Mouse (Mus musculus) embryonic facial prominence, embryonic 12.5 days (tissue): Measurements from ENCODE around the gene Hdac4. TPM values are rescaled to one million over a fixed set of nuclear protein-coding genes. Genes with fewer than 3 reads are reported as not detected.

Experiments
- ATAC-seq: fragments of 200-750 bp; cut with Nextera tagmentation; 2 replicates; pipeline ENCODE4 v1.8.0; 2017; ENCODE audit not compliant: insufficient number of reproducible peaks, insufficient read depth, low FRiP score, low TSS enrichment
- H3K27ac ChIP-seq: fragments of 300-500 bp; sonication (generic); 2 replicates; pipeline ENCODE4 v1.5.1; 2016; ENCODE audit warnings: mild to moderate bottlenecking
- H3K27me3 ChIP-seq: fragments of 300-500 bp; sonication (generic); 2 replicates; pipeline ENCODE4 v1.6.1; 2016; ENCODE audit warnings: mild to moderate bottlenecking, moderate library complexity
- H3K36me3 ChIP-seq: fragments of 300-500 bp; sonication (generic); 2 replicates; pipeline ENCODE4 v1.6.1; 2016; ENCODE audit warnings: mild to moderate bottlenecking
- H3K4me1 ChIP-seq: fragments of 300-500 bp; sonication (generic); 2 replicates; pipeline ENCODE4 v1.6.1; 2016
- H3K4me2 ChIP-seq: fragments of 300-500 bp; sonication (generic); replicated peaks from 2 replicates; pipeline ENCODE4 v1.6.1; 2016; ENCODE audit warnings: mild to moderate bottlenecking, moderate library complexity
- H3K4me3 ChIP-seq: fragments of 300-500 bp; sonication (generic); 2 replicates; pipeline ENCODE4 v1.5.1; 2016; ENCODE audit warnings: mild to moderate bottlenecking
- H3K9ac ChIP-seq: fragments of 300-500 bp; sonication (generic); 2 replicates; pipeline ENCODE4 v1.6.1; 2016; ENCODE audit warnings: mild to moderate bottlenecking, moderate library complexity
- H3K9me3 ChIP-seq: fragments of 300-500 bp; sonication (generic); 2 replicates; pipeline ENCODE4 v1.6.1; 2016; ENCODE audit warnings: mild to moderate bottlenecking, moderate library complexity
- WGBS: fragments of 180-500 bp; shearing (Covaris S2); methylation state at CpG from one replicate; pipeline ENCODE4 v1.1.7; 2016; 5-methylcytosine and 5-hydroxymethylcytosine counted together
- polyA plus RNA-seq: library from polyadenylated mRNA; unstranded; fragments of >200 nt; fragmentation: Nextera tagmentation; extraction: Ambion mirVana; gene quantifications from 2 replicates; pipeline ENCODE4 v1.2.1, GENCODE M21; 2016

The Hdac4 gene
- polyA plus RNA-seq, 1 experiment from 2014 or later = 24.2 TPM

GRCm38 (mm10) chr1:92004906-92005616 is 190.4 kb downstream of the Hdac4 start:
- Histone ChIP-seq H3K27ac (no peak overlapping the region), H3K4me1 (peaks cover 8% of the 10 kb centered on the region; the same call in 1 of the 2 replicates), H3K36me3 (peaks cover 17% of the 10 kb centered on the region), H3K9ac (no peak overlapping the region), H3K4me2 (no peak overlapping the region), H3K27me3 (no peaks in the 10 kb centered on the region), H3K4me3 (no peak overlapping the region), H3K9me3 (no peaks in the 10 kb centered on the region)
- 68% methylated on average over 8 of the region's 8 CpGs for WGBS
- no peak for ATAC-seq

GRCm38 (mm10) chr1:92004122-92004521 is 191.4 kb downstream of the Hdac4 start:
- Histone ChIP-seq H3K4me2 (no peak overlapping the region), H3K27me3 (no peaks in the 10 kb centered on the region), H3K36me3 (peaks cover 21% of the 10 kb centered on the region), H3K9me3 (no peaks in the 10 kb centered on the region), H3K9ac (no peak overlapping the region), H3K4me3 (no peak overlapping the region), H3K27ac (no peak overlapping the region), H3K4me1 (peaks cover 8% of the 10 kb centered on the region; the same call in 1 of the 2 replicates)
- ATAC-seq = no peak
- 72% methylated on average over 1 of the region's 1 CpGs for WGBS

DNA sequence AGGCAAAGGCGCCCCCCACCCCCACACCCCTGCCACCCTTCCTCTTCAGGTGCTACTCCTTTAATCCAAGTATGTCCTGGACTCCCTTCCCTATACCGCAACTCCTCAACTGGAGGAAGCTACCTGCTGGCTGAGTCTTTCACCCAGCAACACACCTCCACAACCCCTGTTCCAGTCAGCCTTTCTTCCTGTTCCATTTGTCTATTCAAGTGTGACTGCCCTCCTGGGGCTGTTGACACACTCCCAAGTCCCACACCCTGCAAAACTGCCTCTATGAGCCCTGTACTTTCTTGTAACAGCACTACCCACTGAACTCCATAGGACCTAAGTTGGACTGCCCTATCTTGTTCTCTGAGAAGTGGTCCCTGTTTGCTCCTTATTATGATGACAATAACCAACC is 195.3 kb downstream of the Hdac4 start:
- ATAC-seq = no peak
- no peaks in the 10 kb centered on the region for H3K27me3 ChIP-seq
- 97% methylated on average over 2 of the region's 2 CpGs for WGBS

DNA sequence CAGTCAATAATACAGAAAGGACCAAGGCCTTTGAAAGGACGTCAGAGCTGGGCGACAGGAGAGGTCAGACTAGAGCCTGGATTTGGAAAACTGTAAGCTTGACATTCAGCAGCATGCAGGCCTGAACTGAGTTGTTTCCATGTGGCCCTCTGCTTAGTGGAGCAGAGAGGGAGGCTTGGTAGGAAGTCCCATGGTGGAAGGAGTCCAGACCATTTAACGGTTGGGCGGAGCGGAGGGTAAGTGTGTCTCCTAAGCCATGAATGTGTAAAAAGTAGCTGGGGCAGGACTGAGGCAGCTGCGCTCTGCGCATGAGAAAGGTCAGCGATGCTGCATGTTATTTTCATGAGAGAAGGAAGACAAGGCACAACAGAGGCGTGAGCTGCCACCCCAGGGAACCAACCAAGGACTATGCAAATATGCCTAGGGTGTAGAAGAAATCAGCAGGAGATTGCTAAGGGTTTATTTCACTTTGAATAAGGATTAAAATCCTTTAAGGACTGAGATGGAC is 201.8 kb downstream of the Hdac4 start:
- 82% methylated on average over 9 of the region's 9 CpGs for WGBS
- no peak for ATAC-seq
- no peak overlapping the region for H3K9ac ChIP-seq
- H3K27me3 ChIP-seq = no peaks in the 10 kb centered on the region
- H3K4me3 ChIP-seq = no peak overlapping the region
- no peak overlapping the region for H3K4me2 ChIP-seq
- H3K4me1 ChIP-seq = no peaks in the 10 kb centered on the region
- H3K36me3 ChIP-seq = peaks cover 57% of the 10 kb centered on the region
- no peaks in the 10 kb centered on the region for H3K9me3 ChIP-seq
- H3K27ac ChIP-seq = no peak overlapping the region

More for the DNA sequence above, 195.3 kb downstream of the Hdac4 start:
- Histone ChIP-seq H3K4me1 (0 out of 2 replicates have a peak, but pooled peaks cover 4% of the 10 kb centered on the region), H3K36me3 (peaks cover 35% of the 10 kb centered on the region), H3K9me3 (no peaks in the 10 kb centered on the region), H3K4me2 (no peak overlapping the region), H3K4me3 (no peak overlapping the region), H3K27ac (no peak overlapping the region), H3K9ac (no peak overlapping the region)

- no peak overlapping the region for H3K9ac ChIP-seq
- H3K4me1 ChIP-seq = no peaks in the 10 kb centered on the region
- H3K9me3 ChIP-seq = no peaks in the 10 kb centered on the region
- no peak overlapping the region for H3K4me3 ChIP-seq
- no peak overlapping the region for H3K27ac ChIP-seq
- WGBS = 76% methylated on average over 3 of the region's 3 CpGs
- no peaks in the 10 kb centered on the region for H3K27me3 ChIP-seq
- H3K36me3 ChIP-seq = peaks cover 57% of the 10 kb centered on the region
- H3K4me2 ChIP-seq = no peak overlapping the region
- ATAC-seq = no peak
Measured at GRCm38 (mm10) chr1:91992652-91993051, 202.8 kb downstream of the Hdac4 start.

- no peak overlapping the region for H3K4me2 ChIP-seq
- H3K36me3 ChIP-seq = peaks cover 66% of the 10 kb centered on the region
- H3K27ac ChIP-seq = no peak overlapping the region
- H3K4me3 ChIP-seq = no peak overlapping the region
- ATAC-seq = no peak
- H3K27me3 ChIP-seq = no peaks in the 10 kb centered on the region
- no peaks in the 10 kb centered on the region for H3K4me1 ChIP-seq
- no peaks in the 10 kb centered on the region for H3K9me3 ChIP-seq
- H3K9ac ChIP-seq = no peak overlapping the region
Measured at GRCm38 (mm10) chr1:91991597-91991996, 203.9 kb downstream of the Hdac4 start.

GRCm38 (mm10) chr1:91990852-91991251 is 204.6 kb downstream of the Hdac4 start:
- no peak overlapping the region for H3K4me2 ChIP-seq
- H3K4me1 ChIP-seq = no peaks in the 10 kb centered on the region
- no peaks in the 10 kb centered on the region for H3K9me3 ChIP-seq
- no peak for ATAC-seq
- H3K9ac ChIP-seq = no peak overlapping the region
- no peaks in the 10 kb centered on the region for H3K27me3 ChIP-seq
- H3K36me3 ChIP-seq = peaks cover 66% of the 10 kb centered on the region
- WGBS = 81% methylated on average over 5 of the region's 5 CpGs
- H3K4me3 ChIP-seq = no peak overlapping the region
- H3K27ac ChIP-seq = no peak overlapping the region

DNA sequence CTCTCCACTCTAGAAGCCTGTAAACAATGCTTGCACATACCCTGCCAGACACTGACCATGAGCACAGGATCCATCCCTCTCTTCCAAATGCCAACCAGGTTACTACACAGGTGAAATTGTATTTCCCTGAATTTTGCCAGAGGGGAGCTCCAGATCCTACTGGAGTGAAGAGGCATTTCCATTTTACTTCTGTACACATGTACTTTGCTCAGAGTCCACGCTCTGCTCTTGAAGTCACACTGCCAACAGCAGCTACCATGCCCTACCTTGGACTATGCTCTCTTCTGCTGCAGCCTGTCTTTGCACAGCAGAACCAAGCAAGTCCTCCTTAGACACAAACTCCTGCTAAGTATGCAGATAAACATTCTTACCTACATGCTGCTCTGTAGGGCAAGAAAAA is 206.6 kb downstream of the Hdac4 start:
- WGBS = 97% methylated on average over 1 of the region's 1 CpGs
- Histone ChIP-seq H3K36me3 (peaks cover 68% of the 10 kb centered on the region), H3K4me3 (no peak overlapping the region), H3K27me3 (no peaks in the 10 kb centered on the region), H3K4me1 (no peaks in the 10 kb centered on the region), H3K27ac (no peak overlapping the region), H3K9me3 (no peaks in the 10 kb centered on the region), H3K9ac (no peak overlapping the region), H3K4me2 (no peak overlapping the region)
- ATAC-seq = no peak

DNA sequence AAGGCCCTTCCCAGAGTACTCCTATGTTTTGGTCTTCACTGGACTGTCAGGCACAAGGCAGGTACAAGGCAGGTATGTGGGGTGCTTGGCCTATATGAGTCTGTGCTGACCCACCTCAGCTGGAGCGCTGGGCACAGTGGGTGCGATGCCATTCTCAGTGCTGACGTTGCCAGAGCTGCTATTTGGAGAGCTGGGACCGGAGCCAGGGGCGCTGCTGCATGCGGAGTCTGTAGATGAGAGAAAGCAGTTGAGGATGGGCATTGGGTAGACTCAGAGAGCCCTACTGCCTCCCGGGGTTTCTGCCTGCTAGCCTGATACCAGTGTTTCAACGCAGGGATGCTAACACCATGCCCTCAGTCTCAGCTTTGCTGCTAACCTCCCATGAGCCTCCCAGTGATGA is 208.1 kb downstream of the Hdac4 start:
- Histone ChIP-seq H3K27me3 (no peaks in the 10 kb centered on the region), H3K4me3 (no peak overlapping the region), H3K4me1 (no peaks in the 10 kb centered on the region), H3K9me3 (no peaks in the 10 kb centered on the region), H3K9ac (no peak overlapping the region), H3K36me3 (peaks cover 76% of the 10 kb centered on the region), H3K27ac (no peak overlapping the region), H3K4me2 (no peak overlapping the region)
- 94% methylated on average over 8 of the region's 8 CpGs for WGBS
- no peak for ATAC-seq

DNA sequence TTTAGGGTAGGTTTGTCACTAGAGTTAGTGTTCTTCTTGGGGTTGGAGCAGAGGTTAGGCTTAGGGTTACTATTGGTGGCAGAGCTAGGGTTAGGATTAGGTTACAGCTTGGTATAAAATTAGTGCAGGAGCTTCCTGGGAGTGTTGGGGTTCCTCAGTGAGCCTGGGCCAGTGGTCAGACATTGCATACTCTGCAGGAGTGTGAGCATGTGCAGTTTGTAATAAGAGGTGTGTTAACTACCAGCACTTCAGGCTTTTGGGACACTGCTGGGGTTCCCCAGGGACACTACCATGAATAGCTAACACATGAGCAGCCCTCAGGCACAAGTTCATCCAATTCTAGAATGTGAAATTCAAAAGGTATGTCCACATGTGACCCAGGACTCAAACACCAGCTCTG is 209.7 kb downstream of the Hdac4 start:
- no peak for ATAC-seq
- H3K4me1 ChIP-seq = no peaks in the 10 kb centered on the region
- no peak overlapping the region for H3K9ac ChIP-seq
- H3K36me3 ChIP-seq = peaks cover 76% of the 10 kb centered on the region
- H3K27me3 ChIP-seq = no peaks in the 10 kb centered on the region
- H3K9me3 ChIP-seq = no peaks in the 10 kb centered on the region
- H3K27ac ChIP-seq = no peak overlapping the region
- H3K4me3 ChIP-seq = no peak overlapping the region
- no peak overlapping the region for H3K4me2 ChIP-seq

- Histone ChIP-seq H3K27ac (no peak overlapping the region), H3K9ac (no peak overlapping the region), H3K4me1 (no peaks in the 10 kb centered on the region), H3K36me3 (peaks cover 72% of the 10 kb centered on the region), H3K4me3 (no peak overlapping the region), H3K9me3 (no peaks in the 10 kb centered on the region), H3K4me2 (no peak overlapping the region), H3K27me3 (no peaks in the 10 kb centered on the region)
- 87% methylated on average over 8 of the region's 8 CpGs for WGBS
- ATAC-seq = no peak
Measured at GRCm38 (mm10) chr1:91984507-91984906, 211.0 kb downstream of the Hdac4 start.

GRCm38 (mm10) chr1:91981381-91981780 is 214.1 kb downstream of the Hdac4 start:
- Histone ChIP-seq H3K4me1 (no peaks in the 10 kb centered on the region), H3K4me2 (no peak overlapping the region), H3K27ac (no peak overlapping the region), H3K4me3 (no peak overlapping the region), H3K27me3 (no peaks in the 10 kb centered on the region), H3K36me3 (peaks cover 63% of the 10 kb centered on the region), H3K9ac (no peak overlapping the region), H3K9me3 (no peaks in the 10 kb centered on the region)
- 67% methylated on average over 1 of the region's 1 CpGs for WGBS
- ATAC-seq = no peak
